Mouse (Mus musculus) kidney, adult 18-20 months (tissue): Measurements from ENCODE around the gene Aig1.

Source experiments
- DNase-seq: peaks from one replicate; pipeline ENCODE4 v3.0.0; 2021

Gene Aig1

GRCm38 (mm10) chr10:13597491-13597890, 271.3 kb downstream of the Aig1 start:
- no peak for DNase-seq
